Mouse (Mus musculus) ovary, postnatal 36 days (tissue): ENCODE measurements around the gene Cdkn2aip.
A peak's percentile ranks its signal among the peaks of the same experiment; 100 is the strongest.

Source experiments
- DNase-seq: peaks from one replicate; pipeline ENCODE4 v3.0.0; 2022; ENCODE audit warnings: low spot score, mixed read lengths

Cdkn2aip gene

DNA sequence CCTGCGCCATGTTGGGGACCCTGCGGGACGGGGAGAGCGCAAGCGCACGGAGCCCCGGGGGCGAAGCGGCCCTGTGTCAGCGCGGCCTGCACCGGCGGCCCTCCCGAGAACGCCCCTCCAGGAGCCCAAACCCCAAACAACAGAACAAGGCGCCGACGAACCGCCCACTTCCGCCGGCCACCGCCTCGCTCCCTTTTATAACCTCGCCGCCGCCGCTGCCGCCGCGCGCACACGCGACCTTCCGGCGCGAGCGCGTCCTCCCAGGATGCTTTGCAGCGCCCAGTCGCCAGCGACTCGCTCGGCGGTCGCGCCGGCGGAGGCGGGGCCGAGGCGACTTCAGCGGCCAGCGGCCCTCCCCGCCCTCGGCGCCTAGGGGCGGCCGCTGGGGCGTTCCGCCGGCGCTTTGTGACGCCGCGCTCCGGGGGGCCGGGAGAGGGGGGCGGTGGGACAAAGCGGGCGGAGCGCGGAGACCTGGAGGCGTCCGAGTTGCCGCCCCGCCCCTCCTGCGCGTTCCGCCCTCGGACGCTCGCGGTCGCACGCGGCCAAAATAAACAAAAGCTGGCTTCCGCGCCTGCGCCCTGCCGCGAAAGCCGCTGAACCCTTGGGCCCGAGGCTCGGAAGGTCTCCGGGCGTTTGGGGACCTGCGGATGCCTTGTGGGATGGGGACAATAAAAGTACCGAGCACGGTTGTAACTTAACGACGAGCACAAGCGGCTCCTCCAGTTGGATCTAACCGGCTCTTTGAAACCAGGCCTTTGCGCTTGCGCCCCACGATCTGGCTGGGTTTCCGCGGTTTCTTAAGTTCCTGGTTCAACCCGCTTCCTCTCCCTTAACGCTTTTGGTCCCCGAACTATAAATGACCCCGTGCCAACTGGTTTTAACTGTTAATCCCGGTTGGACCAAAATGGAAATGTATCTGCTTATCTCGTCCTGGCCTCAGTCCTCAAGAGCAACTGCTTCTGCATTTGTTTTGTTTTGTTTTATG, at the start of gene Cdkn2aip:
Cdkn2aip (minus strand) TSS at position 172 of the 985 bp plus-strand sequence.
- peak; percentile 96 for DNase-seq

DNA sequence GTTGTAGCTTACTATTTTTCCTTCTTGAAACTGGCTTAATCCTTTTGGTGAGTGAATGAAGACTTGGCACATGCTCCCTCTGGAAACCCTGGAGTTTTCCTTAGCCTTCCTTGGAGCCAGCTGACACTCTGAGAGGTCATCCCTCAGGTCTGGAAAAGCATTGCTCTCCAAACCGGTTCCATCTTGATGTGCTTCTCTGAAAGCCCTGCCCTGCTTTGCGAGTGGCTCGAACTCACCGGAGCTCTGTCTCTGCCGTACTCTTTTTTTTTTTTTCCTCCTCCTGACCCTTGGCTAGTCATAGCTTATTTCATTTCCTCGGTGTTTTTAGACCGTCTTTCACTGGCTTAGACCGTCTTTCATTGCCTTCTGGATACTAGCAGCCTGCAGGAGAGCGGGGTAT, 49.5 kb upstream of the Cdkn2aip start:
- no peak for DNase-seq

DNA sequence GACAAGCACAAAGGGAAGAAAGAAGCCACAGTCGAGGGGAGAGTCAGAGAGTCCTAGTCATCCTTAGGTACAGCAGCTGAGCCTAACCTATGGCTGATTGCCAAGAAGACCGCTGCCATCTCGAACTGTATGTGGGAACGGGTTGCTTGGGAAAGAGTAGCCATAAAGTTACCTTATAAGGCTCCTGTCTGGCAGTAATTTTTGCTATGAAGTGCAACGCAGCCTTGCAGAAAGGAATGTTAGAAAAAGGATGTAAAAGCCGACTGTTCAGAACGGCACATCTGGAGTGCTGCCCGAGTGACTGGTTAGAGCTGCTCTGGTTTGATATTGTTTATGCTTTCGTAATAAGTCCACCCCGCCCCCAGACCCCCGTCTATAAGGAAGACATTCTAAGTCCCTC, 47.0 kb upstream of the Cdkn2aip start:
- no peak for DNase-seq

DNA sequence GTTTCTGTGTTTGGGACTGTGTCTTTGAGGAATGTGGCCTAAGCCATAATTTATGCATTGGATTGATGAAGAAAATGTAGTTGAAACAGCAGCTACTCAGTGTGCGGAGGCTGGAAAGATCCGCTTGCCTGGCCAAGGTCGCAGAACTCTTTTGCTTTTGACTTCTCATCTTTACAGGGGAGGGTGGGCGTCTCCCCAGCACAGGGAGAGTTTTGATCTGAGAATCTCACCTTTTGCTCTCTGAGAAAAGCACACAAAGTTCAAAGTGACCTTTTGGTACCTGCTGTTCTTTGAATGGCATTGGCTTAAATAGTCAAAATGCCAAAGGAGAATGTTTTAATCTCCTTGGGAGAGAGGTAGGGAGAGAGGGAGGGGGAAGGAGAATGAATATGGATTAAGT, 46.5 kb upstream of the Cdkn2aip start:
- no peak for DNase-seq

GRCm38 (mm10) chr8:47753121-47753520, 39.4 kb upstream of the Cdkn2aip start:
- no peak for DNase-seq

DNA sequence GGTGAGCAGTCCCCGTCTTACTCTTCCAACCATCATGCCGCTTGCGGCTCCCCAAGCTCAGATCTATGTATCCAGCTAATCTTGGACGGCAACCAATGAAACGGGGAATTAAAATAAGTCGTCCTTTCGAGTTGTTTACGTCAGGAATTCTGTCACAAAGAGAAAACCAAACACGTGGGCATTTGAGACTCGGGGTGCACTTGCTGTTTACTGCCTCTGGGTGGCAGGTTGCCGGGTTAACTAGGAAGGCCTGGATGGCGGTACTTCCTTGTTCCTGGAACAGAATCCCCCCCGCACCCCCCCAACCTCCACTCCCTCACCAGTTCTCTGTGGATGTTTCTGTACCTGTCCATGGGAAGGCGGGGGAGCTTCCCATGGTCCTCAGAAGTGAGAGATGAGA, 36.4 kb upstream of the Cdkn2aip start:
- DNase-seq: no peak

DNA sequence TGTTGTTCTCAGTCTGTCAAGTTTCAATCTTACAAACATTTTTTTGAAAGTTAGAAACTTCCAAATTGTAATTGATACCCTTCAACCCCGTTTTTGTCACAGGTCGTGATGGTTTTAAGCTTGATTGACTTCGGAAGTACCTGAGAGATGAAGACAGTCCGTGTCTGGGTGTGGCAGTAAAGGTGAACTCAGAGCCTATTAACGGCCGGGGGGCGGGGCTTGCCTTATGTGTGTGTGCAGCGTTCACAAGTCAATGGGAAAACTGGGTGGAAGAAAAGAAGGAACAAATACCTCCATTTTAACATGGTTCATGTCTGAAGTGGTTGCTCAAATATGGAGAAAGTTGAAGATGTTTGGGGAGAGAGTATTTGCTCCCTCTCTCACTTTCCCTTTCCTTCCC, 35.8 kb upstream of the Cdkn2aip start:
- DNase-seq: no peak

DNA sequence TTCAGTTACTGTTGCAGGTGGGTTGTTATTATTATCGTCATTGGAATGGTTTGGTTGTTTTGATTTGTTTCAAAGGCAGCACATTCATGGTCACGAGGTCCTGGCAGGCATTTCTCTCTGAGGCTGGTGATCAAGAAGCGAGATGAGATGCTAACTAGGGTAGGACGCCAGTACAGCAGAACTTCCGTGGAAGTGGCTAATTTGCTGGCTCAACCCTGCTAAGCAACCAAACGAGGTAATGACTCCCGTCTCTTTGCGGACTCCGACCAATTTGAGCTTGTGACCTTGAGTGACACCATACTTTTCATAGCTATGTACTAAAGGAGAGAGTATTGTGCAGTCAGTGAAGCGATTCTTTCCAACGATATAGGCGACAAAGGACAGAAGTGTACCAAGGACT, 32.6 kb upstream of the Cdkn2aip start:
- no peak for DNase-seq

GRCm38 (mm10) chr8:47745848-47746247, 32.1 kb upstream of the Cdkn2aip start:
- DNase-seq: no peak

DNA sequence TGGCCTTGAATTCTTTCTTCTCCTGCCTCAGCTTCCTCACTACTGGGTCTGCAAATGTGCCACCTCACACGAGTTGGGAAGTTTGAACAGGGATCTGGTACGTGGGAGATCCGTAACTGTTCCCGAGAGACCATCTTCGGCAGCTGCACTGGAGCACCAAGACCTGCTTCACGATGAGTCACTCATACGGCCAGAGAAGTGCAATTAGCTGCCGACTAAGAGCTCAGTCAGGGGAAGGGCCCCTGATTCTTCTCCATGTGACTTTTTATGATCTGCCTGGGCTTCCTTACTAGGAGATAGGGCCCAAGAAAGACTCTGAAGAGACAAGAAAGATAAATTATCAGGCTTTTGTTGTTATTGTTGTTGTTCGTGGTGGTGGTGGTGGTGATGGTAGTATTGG, 31.1 kb upstream of the Cdkn2aip start:
- DNase-seq: no peak

DNA sequence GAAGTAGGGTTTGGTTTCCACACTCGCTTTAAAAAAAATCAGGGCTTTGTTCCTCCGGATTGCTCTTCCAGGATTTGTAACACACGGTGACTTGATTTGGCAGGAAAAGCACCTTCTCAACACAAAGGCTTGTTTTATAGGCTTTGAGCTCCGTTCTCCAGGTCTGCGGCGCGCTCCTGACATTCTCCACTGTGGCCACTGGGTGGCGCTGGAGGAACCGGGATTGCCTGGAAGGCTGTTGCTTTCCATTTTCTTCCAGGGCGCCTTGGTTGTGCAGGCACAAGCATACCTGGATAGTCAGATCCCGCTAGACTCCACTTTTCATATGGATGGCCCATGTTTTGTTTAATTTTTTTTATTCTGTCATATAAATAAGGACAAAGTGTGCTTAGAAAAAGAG, 29.7 kb upstream of the Cdkn2aip start:
- DNase-seq: peak; percentile 86

DNA sequence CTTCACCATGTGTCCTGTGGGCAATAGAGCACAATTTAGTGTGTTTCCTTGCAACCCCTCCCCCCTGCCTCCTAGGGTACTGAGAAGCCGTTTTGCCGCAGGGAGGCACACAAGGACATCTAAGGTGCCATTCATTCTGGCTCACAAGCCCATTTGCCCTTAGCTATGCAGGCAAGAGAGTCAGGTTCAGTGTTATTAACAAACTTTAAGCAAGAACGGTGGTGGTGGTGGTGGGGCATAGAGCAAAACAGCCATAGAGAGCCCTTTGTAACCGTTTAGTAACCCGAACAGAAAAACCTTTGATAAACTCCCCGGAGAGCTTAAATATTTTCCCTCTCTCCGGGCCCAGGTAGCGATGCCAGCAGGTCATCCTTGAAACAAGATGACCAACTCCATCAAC, 29.3 kb upstream of the Cdkn2aip start:
- no peak for DNase-seq

DNA sequence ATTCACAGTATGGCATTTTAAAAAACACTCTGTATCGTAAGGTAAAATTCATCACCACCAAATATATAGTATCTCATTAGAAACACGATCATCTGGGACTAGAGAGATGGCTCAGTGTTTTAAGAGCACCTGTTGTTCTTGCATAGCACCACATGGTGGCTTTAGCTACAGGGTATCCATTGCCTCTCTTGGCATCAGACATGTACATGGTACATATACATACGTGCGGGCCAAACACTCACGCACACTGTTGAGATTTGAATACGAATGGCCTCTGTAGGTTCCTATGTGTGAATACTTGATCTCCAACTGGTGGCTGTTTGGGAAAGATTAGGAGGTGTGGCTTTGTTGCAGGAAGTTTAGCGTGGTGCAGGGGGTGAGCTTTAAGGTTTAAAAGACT, 28.6 kb upstream of the Cdkn2aip start:
- DNase-seq: no peak

DNA sequence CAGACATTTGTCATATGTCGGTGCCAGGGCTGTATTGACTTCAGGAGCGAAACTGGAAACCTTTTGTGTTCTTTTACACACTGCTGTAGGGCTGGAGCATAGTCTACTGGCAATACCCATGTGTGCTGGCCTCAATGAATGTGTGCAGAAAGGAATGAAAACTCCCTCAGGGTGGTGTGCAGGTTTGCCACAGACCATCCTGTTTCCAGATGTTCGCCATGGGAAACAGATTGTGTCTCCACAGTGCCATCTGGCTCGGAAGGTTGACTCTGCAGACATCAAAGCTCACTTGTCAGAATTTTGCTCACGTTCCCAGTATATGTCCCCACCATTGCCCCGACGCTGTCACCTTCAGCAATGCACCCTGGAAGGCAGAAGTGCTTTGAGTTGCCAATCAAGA, 23.4 kb upstream of the Cdkn2aip start:
- no peak for DNase-seq

- no peak for DNase-seq
Observed at GRCm38 (mm10) chr8:47729324-47729723, 15.6 kb upstream of the Cdkn2aip start.

DNA sequence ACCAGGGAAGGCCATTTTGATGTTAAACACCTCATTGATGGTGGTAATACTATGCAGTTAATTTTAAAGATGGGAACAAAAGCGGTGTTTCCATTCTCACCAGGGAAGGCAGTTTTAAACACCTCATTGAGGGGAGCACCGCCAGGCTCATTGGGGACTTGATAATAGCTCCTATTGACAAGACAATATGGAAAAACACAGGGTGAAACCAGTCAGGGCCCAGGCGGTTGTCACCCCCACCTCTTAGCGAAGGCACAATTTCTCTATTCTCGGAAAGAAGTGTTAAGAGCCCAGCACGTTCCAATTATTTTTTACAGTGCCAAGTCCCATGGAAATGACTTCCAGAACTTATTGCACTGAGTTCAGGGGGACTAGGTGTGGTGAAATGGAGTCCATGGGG, 13.2 kb upstream of the Cdkn2aip start:
- DNase-seq: no peak

- DNase-seq: no peak
Observed at GRCm38 (mm10) chr8:47721609-47722008, 7.9 kb upstream of the Cdkn2aip start.

DNA sequence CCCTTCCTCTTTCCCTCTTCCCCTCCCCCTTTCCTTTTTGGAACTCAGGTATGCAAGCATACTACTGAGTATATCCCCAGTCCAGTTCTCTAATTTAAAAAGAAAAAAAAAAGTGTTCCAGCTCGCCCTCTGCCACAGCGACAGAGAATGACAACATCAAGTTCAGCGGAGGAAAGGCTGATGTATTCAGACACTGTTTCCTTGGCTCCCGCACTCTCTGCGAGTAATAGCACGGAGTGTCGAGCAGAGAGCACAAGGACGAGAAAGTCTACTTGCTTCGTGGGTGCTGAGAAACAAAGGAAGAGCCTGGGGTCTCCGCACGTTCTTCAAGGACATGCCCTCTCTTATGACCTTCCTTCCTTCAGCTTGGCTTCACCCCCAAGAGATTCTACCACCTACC, 4.9 kb upstream of the Cdkn2aip start:
- no peak for DNase-seq

GRCm38 (mm10) chr8:47713171-47713663, 515 bp downstream of the Cdkn2aip start:
- DNase-seq: no peak

DNA sequence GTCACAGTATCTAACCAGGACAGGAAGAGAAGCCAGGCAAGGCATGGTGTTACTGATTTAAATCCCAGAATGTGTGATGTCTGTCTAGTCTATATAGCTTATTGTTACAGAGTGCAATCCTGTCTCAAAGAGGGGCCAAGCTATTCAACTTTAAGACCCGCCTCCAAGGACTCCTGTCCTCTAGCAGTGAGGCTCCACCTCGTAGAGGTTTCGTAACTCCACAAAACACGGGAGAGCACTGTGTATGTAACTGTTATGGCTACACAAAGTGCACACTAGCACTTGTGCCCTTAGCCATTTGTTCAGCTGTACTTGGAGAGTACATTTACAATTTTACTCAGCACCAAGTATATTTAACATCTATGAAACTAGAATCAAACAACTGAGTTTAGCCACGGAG, 5.6 kb downstream of the Cdkn2aip start:
- no peak for DNase-seq

- no peak for DNase-seq
Observed at GRCm38 (mm10) chr8:47706746-47707145, 7.0 kb downstream of the Cdkn2aip start.

DNA sequence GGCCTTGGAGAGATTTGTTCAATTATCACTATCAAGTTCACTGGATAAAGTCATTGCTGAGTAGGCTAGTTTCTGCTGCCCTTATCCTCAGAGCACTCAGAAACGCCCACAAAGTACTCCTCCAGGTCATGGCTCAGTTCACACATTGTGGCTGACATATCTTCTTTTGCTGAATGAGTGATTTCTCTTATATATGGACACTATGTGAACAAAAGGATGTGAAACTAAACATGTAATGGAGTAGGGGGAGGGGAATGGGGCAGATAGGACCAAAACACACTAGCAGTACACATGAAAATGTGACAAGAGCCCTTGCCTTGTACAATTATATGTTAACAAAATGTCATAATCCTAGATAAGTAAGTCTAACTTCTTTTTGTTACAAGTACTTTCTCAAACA, 11.4 kb downstream of the Cdkn2aip start:
- DNase-seq: no peak

GRCm38 (mm10) chr8:47697696-47698095, 16.0 kb downstream of the Cdkn2aip start:
- no peak for DNase-seq
